Mouse (Mus musculus) subcutaneous adipose tissue, adult 2 months (tissue): ENCODE measurements around the gene Clvs2. TPM values are rescaled to one million over a fixed set of nuclear protein-coding genes. Genes with fewer than 3 reads are reported as not detected.

Experiments
- polyA plus RNA-seq: library from polyadenylated mRNA; depleted of rRNA; stranded (reverse); fragments of >200 nt; gene quantifications from 2 replicates; pipeline ENCODE4 v1.2.3, GENCODE M21; 2012; ENCODE audit warnings: low replicate concordance; rRNA removed

Gene Clvs2
- polyA plus RNA-seq: 3.0 TPM in 1 of 2 replicates, not detected in the other

GRCm38 (mm10) chr10:33624131-33624879 lies at the start of gene Clvs2:
TSS of gene Clvs2 (minus strand) at chr10:33624769.

Other genes with a start within 250 kb of the Clvs2 start
- gene Sult3a2, start 161.9 kb upstream of the Clvs2 start, polyA plus RNA-seq: not detected in 2 replicates
- not detected in 2 replicates for gene Sult3a1, start 233.0 kb upstream of the Clvs2 start, polyA plus RNA-seq